Mouse (Mus musculus) layer of hippocampus, adult 6 months (tissue): Measurements from ENCODE around the gene Tns3. TPM values are rescaled to one million over a fixed set of nuclear protein-coding genes. Genes with fewer than 3 reads are reported as not detected.

Experiments used
- long read RNA-seq, 2 experiments: library from polyadenylated mRNA; unstranded; transcript quantifications; one replicate each; pipeline ENCODE4 v2.0.0; 2019 to 2020
- polyA plus RNA-seq: library from polyadenylated mRNA; unstranded; fragments of <200 nt; fragmentation: Nextera tagmentation; gene quantifications from 2 replicates; pipeline ENCODE4 v1.2.3, GENCODE M21; 2021

Tns3 gene
- polyA plus RNA-seq: 21.8 and 22.9 TPM in 2 replicates
- long read RNA-seq, experiment 1, partial matches to known transcripts: 4 of 6 reads
- long read RNA-seq, experiment 1, other reads (novel, unspliced or antisense): 2 of 6 reads
- long read RNA-seq, experiment 2, partial matches to known transcripts: 4 of 14 reads
- long read RNA-seq, experiment 2, other reads (novel, unspliced or antisense): 10 of 14 reads

GRCm38 (mm10) chr11:8664393-8664743, at the start of gene Tns3:
Gene Tns3, minus strand, starts transcription at chr11:8664535.

